Mouse (Mus musculus) embryonic facial prominence, embryonic 14.5 days (tissue): Measurements from ENCODE around the gene Pdia6. TPM values are rescaled to one million over a fixed set of nuclear protein-coding genes. Genes with fewer than 3 reads are reported as not detected.

Experiments used
- ATAC-seq: fragments of 200-750 bp; cut with Nextera tagmentation; 2 replicates; pipeline ENCODE4 v1.8.0; 2017; ENCODE audit warnings: low read depth, moderate number of reproducible peaks, moderate TSS enrichment
- DNase-seq: peaks from one replicate; pipeline ENCODE4 v3.0.0-alpha.2; 2015; ENCODE audit warnings: low spot score
- H3K27ac ChIP-seq: fragments of 300-500 bp; sonication (generic); replicated peaks from 2 replicates; pipeline ENCODE4 v1.5.1; 2014; ENCODE audit warnings: low read depth, mild to moderate bottlenecking, low read length, moderate library complexity
- H3K27me3 ChIP-seq: fragments of 300-500 bp; sonication (generic); replicated peaks from 2 replicates; pipeline ENCODE4 v1.6.1; 2014; ENCODE audit warnings: low read length; ENCODE audit not compliant: control insufficient read depth, insufficient read depth
- H3K36me3 ChIP-seq: fragments of 300-500 bp; sonication (generic); 2 replicates; pipeline ENCODE4 v1.6.1; 2014; ENCODE audit warnings: low read length, mixed read lengths; ENCODE audit not compliant: control insufficient read depth, insufficient read depth
- H3K4me1 ChIP-seq: fragments of 300-500 bp; sonication (generic); 2 replicates; pipeline ENCODE4 v1.6.1; 2014; ENCODE audit warnings: antibody characterized with exemption, low read length; ENCODE audit not compliant: control insufficient read depth, insufficient read depth
- H3K4me2 ChIP-seq: fragments of 300-500 bp; sonication (generic); 2 replicates; pipeline ENCODE4 v1.6.1; 2014; ENCODE audit warnings: low read depth, mild to moderate bottlenecking, low read length, moderate library complexity, mixed read lengths
- H3K4me3 ChIP-seq: fragments of 300-500 bp; sonication (generic); 2 replicates; pipeline ENCODE4 v1.5.1; 2014; ENCODE audit warnings: low read depth, mild to moderate bottlenecking, low read length
- H3K9ac ChIP-seq: fragments of 300-500 bp; sonication (generic); 2 replicates; pipeline ENCODE4 v1.6.1; 2014; ENCODE audit warnings: low read depth, mild to moderate bottlenecking, low read length, moderate library complexity, mixed read lengths
- H3K9me3 ChIP-seq: fragments of 300-500 bp; sonication (generic); 2 replicates; pipeline ENCODE4 v1.6.1; 2016; ENCODE audit warnings: low read length; ENCODE audit not compliant: control insufficient read depth
- WGBS: fragments of 180-500 bp; shearing (Covaris S2); extraction: QIAGEN DNeasy Blood & Tissue Kit; methylation state at CpG from one replicate; pipeline ENCODE4 v1.1.7; 2014; 5-methylcytosine and 5-hydroxymethylcytosine counted together
- polyA plus RNA-seq: library from polyadenylated mRNA; unstranded; fragments of >200 nt; fragmentation: Nextera tagmentation; extraction: Ambion mirVana; gene quantifications from 2 replicates; pipeline ENCODE4 v1.2.1, GENCODE M21; 2014

Gene Pdia6
- polyA plus RNA-seq = 594 and 607 TPM in 2 replicates

- H3K36me3 ChIP-seq = peaks cover 28% of the 10 kb centered on the region
- H3K4me3 ChIP-seq = peak within 1 kb of the TSS; percentile 86
- peak; percentile 98 for DNase-seq
- WGBS = 2% methylated on average over 37 of the region's 48 CpGs
- H3K9ac ChIP-seq = peak within 1 kb of the TSS; percentile 94
- peak within 1 kb of the TSS; percentile 79 for H3K4me2 ChIP-seq
- H3K27ac ChIP-seq = peak within 1 kb of the TSS; percentile 77
- H3K9me3 ChIP-seq = no peaks in the 10 kb centered on the region
- peak; percentile 99 for ATAC-seq
- H3K27me3 ChIP-seq = no peaks in the 10 kb centered on the region
- H3K4me1 ChIP-seq = peaks cover 4% of the 10 kb centered on the region
Measured at GRCm38 (mm10) chr12:17265971-17266672, at the start of gene Pdia6. Pdia6 (plus strand) TSS chr12:17266545.

GRCm38 (mm10) chr12:17218390-17218789 lies 48.0 kb upstream of the Pdia6 start:
- Histone ChIP-seq H3K36me3 (no peaks in the 10 kb centered on the region), H3K27me3 (no peaks in the 10 kb centered on the region), H3K9me3 (no peaks in the 10 kb centered on the region), H3K27ac (no peak overlapping the region), H3K4me3 (no peak overlapping the region), H3K4me2 (no peak overlapping the region), H3K9ac (no peak overlapping the region), H3K4me1 (no peaks in the 10 kb centered on the region)
- DNase-seq (no peak), ATAC-seq (no peak)
- 68% methylated on average over 8 of the region's 8 CpGs for WGBS

- ATAC-seq = no peak
- H3K4me1 ChIP-seq = no peaks in the 10 kb centered on the region
- no peak overlapping the region for H3K9ac ChIP-seq
Measured at GRCm38 (mm10) chr12:17219107-17219506, 47.2 kb upstream of the Pdia6 start.

DNA sequence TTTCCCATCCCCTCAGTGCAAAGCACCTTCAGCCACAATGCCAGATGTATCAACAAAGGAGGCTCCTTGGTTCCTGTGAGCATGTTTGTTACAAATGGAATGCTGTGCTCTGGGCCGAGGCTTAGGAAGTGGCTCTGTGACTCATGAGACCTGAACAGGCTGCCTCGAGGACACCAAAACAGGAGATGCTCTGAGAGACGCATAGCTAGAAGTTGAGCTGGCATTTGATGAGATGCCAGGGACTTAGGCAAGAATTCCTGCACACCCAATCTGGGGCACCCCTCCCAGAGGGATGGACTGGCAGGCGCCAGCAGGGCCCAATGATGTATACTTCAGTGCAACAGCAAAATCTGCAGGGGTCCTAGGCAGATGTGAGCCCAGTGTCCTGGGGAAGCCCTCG lies 45.7 kb upstream of the Pdia6 start:
- no peak overlapping the region for H3K27ac ChIP-seq
- H3K4me2 ChIP-seq = no peak overlapping the region
- no peak for DNase-seq
- H3K36me3 ChIP-seq = no peaks in the 10 kb centered on the region
- H3K9ac ChIP-seq = no peak overlapping the region
- no peak overlapping the region for H3K4me3 ChIP-seq
- no peaks in the 10 kb centered on the region for H3K9me3 ChIP-seq
- H3K27me3 ChIP-seq = no peaks in the 10 kb centered on the region
- no peak for ATAC-seq
- H3K4me1 ChIP-seq = no peaks in the 10 kb centered on the region
- WGBS = 66% methylated on average over 5 of the region's 5 CpGs

More at GRCm38 (mm10) chr12:17219107-17219506, 47.2 kb upstream of the Pdia6 start:
- H3K9me3 ChIP-seq = no peaks in the 10 kb centered on the region
- H3K27ac ChIP-seq = no peak overlapping the region
- no peak for DNase-seq
- no peak overlapping the region for H3K4me2 ChIP-seq
- H3K4me3 ChIP-seq = no peak overlapping the region
- no peaks in the 10 kb centered on the region for H3K27me3 ChIP-seq
- 79% methylated on average over 4 of the region's 4 CpGs for WGBS
- H3K36me3 ChIP-seq = no peaks in the 10 kb centered on the region

- ATAC-seq = no peak
- 49% methylated on average over 5 of the region's 5 CpGs for WGBS
- no peak overlapping the region for H3K4me3 ChIP-seq
- no peaks in the 10 kb centered on the region for H3K27me3 ChIP-seq
- no peak for DNase-seq
- no peaks in the 10 kb centered on the region for H3K4me1 ChIP-seq
- no peak overlapping the region for H3K4me2 ChIP-seq
- H3K9ac ChIP-seq = no peak overlapping the region
- H3K9me3 ChIP-seq = no peaks in the 10 kb centered on the region
- H3K27ac ChIP-seq = no peak overlapping the region
- H3K36me3 ChIP-seq = no peaks in the 10 kb centered on the region
Measured at GRCm38 (mm10) chr12:17221891-17222428, 44.4 kb upstream of the Pdia6 start.

GRCm38 (mm10) chr12:17223050-17223449 lies 43.3 kb upstream of the Pdia6 start:
- no peak for DNase-seq
- Histone ChIP-seq H3K27ac (no peak overlapping the region), H3K4me1 (no peaks in the 10 kb centered on the region), H3K4me2 (no peak overlapping the region), H3K9me3 (no peaks in the 10 kb centered on the region), H3K36me3 (no peaks in the 10 kb centered on the region), H3K9ac (no peak overlapping the region), H3K4me3 (no peak overlapping the region), H3K27me3 (no peaks in the 10 kb centered on the region)
- ATAC-seq = no peak
- whole genome bisulfite sequencing = 68% methylated on average over 3 of the region's 3 CpGs

DNA sequence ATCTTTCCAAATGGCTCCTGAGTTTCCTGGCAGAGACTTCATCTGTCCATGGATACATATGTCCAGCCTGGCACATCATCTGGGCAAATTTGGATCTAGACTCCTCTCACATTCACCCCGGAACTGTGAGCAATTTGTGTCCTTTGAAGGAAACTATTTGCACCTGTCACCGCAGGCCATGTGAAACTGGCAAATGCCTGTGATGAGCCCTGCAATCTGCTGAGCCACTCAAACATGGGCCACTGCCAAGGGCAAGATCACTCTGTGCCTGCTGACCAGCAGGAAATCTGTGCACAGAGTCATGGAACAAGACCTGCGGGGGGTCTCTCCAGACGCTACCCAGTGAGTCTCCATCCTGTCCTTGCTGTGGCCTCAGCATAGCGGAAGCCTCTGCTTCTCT lies 41.3 kb upstream of the Pdia6 start:
- Histone ChIP-seq H3K4me3 (no peak overlapping the region), H3K27ac (no peak overlapping the region), H3K9me3 (no peaks in the 10 kb centered on the region), H3K36me3 (no peaks in the 10 kb centered on the region), H3K4me1 (no peaks in the 10 kb centered on the region), H3K27me3 (no peaks in the 10 kb centered on the region), H3K4me2 (no peak overlapping the region), H3K9ac (no peak overlapping the region)
- DNase-seq (no peak), ATAC-seq (no peak)
- WGBS = 71% methylated on average over 5 of the region's 5 CpGs

DNA sequence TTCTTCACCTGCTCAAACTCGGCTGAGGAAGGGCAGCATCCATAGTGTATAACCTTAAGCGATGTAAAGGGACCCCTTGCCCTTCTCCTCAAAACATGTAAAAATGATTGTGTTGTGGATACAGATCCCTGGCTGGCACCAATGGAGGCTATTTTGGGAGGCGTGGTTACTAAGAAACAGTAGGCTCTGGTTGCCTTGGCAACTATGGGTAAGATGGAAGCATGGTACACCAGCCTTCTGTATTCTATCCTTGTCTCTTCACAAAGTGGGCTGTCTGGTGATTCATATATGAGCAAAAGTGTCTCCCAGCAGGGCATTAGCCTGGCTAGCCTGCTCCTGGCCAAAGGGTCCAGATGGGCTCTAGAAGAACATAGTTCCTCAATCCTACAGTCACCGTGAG lies 38.4 kb upstream of the Pdia6 start:
- WGBS = 84% methylated on average over 4 of the region's 4 CpGs
- Histone ChIP-seq H3K4me2 (no peak overlapping the region), H3K4me1 (no peaks in the 10 kb centered on the region), H3K9ac (no peak overlapping the region), H3K9me3 (no peaks in the 10 kb centered on the region), H3K27me3 (no peaks in the 10 kb centered on the region), H3K4me3 (no peak overlapping the region), H3K36me3 (no peaks in the 10 kb centered on the region), H3K27ac (no peak overlapping the region)
- ATAC-seq (no peak), DNase-seq (no peak)

DNA sequence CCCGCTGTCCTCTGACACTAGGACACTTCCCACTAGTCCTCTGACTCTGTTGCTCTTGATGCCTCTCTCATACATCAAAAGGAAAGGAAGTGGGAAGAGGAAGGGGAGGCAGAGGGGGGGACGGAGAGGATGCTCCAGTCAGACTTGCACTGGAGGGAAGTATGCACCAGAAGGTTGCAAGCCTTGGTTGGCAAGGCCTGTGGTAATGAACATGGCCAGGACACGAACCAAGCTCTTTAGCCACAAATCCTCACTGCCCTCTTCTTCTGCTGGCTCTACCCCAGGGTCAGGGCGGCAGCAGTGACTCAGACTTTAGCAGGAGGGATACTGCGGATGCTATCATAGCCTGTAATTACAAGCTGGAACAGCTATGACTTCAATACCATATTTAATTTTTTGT lies 35.8 kb upstream of the Pdia6 start:
- Histone ChIP-seq H3K4me1 (no peaks in the 10 kb centered on the region), H3K9me3 (no peaks in the 10 kb centered on the region), H3K36me3 (no peaks in the 10 kb centered on the region), H3K4me2 (no peak overlapping the region), H3K27me3 (no peaks in the 10 kb centered on the region), H3K9ac (no peak overlapping the region), H3K27ac (no peak overlapping the region), H3K4me3 (no peak overlapping the region)
- ATAC-seq (no peak), DNase-seq (no peak)
- 77% methylated on average over 5 of the region's 5 CpGs for WGBS
